Mouse (Mus musculus): Measurements from ENCODE around the gene Gm45902.

The Gm45902 gene

DNA sequence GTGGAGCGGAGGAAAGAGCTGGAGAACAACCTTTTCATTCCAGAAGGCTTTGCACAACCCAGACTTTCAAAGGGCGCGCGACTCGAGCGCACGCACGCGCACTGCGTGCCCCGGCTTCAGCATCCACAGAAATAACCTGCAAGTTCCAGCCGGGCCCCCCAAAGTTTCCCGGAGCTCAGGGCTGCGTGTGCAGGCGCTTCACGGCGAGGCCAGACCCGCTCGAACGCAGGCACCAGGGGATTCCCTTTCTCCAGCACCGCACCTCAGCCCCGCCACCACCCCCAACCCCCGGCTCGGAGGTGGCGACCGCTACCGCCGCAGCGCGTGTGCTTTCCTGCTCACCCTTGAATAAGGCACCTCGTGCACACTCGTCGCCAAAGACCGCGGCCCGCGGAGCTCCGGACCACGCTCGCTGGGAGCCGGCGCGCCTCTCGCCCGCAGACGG is 38.2 kb downstream of the Gm45902 start:
- no peaks in the 10 kb centered on the region for H3K36me3 ChIP-seq (ENCODE audit: control insufficient read depth, insufficient read depth, low read length, poor library complexity, severe bottlenecking)
- peak; percentile 67 for DNase-seq (ENCODE audit: low read depth, low spot score)
- no peaks in the 10 kb centered on the region for H3K27me3 ChIP-seq (ENCODE audit: control insufficient read depth, insufficient read depth, low read length, poor library complexity, severe bottlenecking)

DNA sequence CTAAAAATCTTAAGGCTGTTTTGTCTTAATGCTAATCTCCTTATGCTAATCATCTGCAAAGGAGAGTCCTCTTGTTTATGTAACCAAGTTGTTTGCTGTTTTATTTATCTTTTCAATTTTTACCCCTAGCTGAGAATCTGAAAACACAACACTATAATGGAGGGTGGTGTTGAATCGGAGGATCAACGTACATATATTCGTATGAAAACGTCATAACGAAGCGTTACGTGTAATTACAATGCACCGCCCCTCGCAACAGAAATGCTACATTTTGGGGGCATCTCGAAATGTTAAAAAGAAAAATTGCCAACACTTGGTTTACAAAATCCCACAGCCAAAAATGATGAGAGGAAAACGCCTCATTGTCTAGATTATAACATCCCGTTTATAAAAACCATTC is 38.7 kb downstream of the Gm45902 start:
- no peaks in the 10 kb centered on the region for H3K36me3 ChIP-seq (ENCODE audit: control insufficient read depth, insufficient read depth, low read length, poor library complexity, severe bottlenecking)
- peak; percentile 27 for DNase-seq (ENCODE audit: low read depth, low spot score)
- no peaks in the 10 kb centered on the region for H3K27me3 ChIP-seq (ENCODE audit: control insufficient read depth, insufficient read depth, low read length, poor library complexity, severe bottlenecking)

GRCm38 (mm10) chr2:3456590-3456989 is 56.0 kb downstream of the Gm45902 start:
- DNase-seq (ENCODE audit: low read depth, low spot score), result peak; percentile 8
- H3K36me3 ChIP-seq (ENCODE audit: control insufficient read depth, insufficient read depth, low read length, poor library complexity, severe bottlenecking), result peaks cover 8% of the 10 kb centered on the region

More at GRCm38 (mm10) chr2:3456590-3456989, 56.0 kb downstream of the Gm45902 start:
- H3K27me3 ChIP-seq (ENCODE audit: control insufficient read depth, insufficient read depth, low read length, poor library complexity, severe bottlenecking), result no peaks in the 10 kb centered on the region
